Mouse (Mus musculus) kidney, adult 18-20 months (tissue): Measurements from ENCODE around the gene Gpatch2.

Source experiments
- DNase-seq: peaks from one replicate; pipeline ENCODE4 v3.0.0; 2021

Gene Gpatch2

DNA sequence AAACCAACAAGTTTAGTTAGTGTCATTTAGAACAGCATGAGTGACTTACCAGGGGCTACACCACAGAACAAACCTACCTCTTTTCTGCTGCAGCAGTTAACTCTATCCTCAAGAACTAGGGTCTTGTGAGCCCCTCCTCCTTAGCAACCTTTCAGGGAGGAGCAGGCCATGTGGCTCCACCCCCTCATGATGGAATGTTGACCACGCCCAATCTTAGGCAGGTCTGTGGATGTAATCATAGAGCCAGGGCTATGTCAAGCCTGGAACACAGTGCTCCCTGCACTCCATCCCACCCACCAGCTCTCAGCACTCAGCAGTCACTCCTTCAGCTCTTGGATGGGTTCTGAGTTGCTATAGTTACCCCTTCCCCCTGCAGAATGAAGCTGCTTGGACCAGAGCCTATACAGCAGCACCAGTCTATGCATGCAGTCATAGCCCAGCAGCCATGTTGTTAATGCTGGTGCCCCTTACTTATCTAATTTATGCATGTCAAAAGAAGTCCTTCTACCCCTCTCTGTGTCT lies 35.5 kb downstream of the Gpatch2 start:
- DNase-seq, result no peak

DNA sequence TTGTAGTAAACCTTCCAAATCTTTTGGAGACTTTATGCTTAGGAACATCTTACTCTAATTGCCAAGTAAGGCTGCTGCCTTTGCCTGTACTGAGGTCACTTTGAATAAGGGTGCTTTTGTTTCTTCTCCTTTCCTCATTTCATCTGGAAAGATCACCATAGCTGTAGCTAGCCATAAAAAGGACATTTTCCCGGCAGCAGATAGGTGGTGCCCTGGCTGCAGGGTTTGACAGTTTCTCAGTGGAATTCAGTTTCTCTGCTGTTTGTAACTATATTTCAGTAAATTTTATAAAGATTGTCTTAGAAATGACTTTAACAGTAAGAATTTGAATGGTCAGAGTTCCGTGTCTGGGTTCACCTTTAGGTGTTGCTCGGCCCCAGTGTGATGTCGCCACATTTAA lies 43.4 kb downstream of the Gpatch2 start:
- DNase-seq, result no peak

DNA sequence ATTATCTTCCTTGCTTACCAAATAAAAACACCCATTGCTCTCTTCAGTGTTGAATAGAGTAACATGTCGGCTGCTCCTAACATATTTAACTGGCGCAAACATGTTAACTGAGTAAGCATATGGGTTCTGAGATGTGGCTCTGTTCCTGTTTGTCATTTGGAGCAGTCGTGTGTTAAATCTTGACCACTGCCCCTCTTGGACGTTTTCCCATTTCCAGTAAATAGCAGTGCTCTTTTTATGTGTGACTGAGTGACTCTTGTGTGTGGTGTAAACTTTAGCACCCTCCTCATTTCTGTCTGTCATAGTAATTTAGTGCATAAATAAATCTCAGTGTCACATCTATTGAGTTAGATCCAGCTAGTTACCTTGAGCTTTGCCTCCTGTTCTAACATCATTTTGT lies 52.3 kb downstream of the Gpatch2 start:
- DNase-seq, result no peak

DNA sequence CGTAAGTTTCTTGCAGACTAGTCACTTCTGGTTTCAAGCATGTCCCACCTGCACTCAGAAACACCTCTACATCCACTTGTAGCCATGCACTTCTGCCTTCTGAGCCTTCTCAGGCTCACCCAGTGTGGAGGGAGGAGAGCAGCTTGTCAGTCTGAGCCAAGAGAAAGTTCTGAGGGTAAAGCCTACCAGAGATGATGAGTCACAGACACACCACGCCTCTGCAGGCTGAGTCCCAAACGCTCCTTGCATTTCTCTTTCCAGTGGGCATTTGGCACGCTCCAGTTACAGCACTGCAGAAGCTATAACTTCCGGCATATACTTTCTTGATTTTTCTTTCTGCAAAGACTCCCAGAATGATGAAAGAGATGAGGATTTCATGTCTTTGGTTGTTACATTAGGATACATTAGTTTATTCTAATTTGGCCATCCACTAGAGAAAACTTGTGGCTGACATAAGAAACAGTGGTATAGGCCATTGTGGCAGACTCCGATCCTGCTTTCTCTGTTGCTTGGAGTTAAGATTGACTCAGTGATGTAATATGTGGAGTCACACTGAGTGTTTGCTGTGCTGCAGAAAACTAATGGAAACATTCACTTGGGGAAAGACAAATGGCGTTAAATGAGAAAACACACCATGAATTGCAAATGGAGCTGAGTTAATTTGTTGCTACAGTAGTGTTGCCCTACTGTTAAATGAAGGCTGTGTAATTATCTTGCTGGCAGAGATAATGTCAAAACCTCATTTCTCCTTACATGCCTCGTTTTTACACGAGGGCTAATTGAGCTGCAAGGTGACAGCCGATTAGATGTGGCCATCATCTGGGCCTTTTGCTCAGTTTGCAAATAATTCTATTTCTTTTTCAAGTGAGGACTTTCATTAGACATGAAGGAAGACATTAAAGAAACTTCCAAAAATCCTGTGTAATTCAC lies 55.3 kb downstream of the Gpatch2 start:
- DNase-seq, result no peak

DNA sequence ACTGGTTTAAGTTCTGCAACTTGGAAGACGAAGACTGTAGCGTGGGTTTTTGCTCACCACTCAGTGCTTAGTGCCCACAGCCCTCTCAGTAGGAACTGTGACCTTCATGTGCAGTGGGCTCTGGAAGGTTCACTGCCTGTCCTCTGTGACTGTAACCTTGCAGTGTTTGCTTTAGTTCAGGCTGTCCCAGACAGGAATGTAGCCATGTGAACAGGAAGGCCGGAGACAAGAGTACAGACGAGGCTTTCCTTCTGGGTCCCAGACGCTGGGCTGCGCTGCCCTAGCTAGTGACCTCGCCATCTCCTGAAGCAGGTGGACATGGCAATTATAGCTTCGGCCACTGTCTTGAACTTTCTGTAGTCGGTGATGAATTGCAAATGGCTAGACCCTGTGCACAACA lies 62.0 kb downstream of the Gpatch2 start:
- no peak for DNase-seq

DNA sequence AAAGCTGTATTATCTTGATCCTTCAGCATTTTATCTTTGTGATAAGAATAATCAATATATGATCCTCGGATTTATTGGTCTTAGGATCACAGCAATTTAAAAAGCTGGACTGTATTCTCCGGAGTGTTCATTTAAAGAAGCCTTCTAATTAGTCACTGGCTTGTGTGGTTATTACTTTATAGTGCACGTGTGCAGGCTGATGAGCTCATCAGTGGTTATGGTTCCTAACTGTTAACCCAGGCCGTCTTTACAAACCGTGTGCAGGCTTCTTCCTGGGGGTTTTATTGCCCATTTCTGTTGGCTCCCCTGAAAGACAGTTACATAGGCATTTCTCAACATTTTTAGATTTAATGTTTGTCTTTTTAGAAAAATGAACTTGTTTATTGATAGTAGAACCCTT lies 63.2 kb downstream of the Gpatch2 start:
- no peak for DNase-seq

DNA sequence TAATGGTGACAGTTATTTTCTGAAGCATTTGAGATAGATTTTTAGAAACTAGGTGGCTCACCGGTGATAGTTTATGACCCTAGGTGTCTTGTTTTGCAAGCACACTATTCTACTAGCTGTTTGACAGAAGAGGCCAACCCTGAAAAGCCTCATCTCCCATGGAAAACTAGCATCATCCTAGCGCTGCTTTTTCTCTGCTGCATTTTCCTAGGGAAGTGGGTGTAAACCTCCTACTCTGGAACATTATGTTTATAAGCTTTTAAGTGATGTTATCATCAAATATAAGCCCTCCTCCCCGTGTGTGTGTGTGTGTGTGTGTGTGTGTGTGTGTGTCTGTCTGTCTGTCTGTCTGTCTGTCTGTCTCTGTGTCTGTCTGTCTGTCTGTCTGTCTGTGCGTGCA lies 64.5 kb downstream of the Gpatch2 start:
- DNase-seq, result no peak

DNA sequence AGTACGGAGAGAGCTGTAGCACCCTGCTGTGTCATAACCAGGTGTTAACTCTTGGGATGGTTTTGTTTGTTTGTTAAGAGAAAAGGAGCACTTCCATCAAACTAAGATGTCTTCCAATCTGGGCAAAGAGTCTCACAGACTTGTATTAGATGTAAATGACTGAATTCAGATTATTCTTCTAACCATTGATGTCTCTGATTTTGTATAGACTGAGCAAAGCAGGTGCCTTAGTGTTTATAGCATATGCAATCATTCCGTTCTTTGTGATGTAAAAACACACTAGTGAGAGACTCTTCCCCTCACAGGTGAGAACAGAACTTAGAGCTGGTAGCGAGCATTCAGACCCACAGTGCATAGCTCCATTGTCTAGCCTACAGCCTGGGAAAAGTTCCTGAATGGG lies 67.0 kb downstream of the Gpatch2 start:
- DNase-seq, result no peak

DNA sequence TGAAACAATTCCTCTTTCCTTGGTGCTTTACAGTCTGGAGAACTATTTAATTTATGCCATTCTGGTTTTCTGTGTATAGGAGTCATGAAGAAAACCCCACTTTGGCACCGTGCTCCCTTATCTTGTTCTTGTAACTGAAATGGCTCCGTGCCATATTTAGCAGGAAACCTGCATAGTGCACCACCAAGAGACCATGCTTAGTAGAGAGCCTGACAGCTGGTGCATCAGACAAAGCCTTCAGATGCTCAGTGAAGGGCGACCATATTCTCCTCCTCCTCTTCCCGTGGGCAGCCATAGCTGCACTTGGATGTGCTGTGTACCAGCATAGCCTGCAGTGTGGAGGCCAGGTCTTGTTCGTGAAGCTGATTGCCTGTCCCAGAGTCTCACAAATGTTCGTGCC lies 67.5 kb downstream of the Gpatch2 start:
- DNase-seq, result no peak

DNA sequence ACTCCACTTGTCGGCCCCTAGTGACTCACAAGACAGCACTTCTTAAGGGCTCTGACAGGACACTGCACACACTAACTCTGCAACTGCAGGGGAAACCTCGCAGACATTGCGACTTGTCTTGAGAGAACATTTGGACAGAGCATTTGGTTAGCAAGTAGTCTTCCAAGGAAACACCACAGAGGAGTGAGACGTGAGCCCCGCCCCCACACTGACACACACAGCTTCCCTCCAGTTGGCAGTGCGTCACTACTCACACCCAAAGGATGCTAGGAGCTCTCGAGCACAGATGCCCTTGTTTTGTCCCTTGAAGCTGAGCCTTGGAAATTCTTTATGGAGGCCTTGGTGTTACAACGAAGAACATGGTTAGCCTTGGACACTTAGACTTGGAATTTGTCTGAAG lies 70.4 kb downstream of the Gpatch2 start:
- no peak for DNase-seq

DNA sequence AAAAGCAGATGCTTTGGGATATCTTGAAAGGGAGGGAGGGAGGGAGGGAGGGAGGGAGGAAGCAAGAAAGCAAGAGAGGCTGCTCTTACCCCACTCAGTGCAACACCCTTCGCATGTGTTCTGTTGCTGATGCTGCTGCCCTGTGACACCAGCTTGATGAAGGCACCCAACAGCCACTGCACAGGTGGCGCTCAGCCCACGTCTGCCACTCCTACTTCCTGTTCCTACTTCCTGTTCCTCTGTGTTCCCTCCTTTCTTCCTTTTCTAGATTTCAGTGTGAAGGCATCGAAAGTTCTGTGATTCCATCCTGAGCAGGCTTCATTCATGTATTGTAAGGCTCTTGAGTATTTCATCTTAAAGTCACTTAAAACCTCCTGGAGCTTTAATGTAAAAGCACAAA lies 71.1 kb downstream of the Gpatch2 start:
- DNase-seq, result no peak

DNA sequence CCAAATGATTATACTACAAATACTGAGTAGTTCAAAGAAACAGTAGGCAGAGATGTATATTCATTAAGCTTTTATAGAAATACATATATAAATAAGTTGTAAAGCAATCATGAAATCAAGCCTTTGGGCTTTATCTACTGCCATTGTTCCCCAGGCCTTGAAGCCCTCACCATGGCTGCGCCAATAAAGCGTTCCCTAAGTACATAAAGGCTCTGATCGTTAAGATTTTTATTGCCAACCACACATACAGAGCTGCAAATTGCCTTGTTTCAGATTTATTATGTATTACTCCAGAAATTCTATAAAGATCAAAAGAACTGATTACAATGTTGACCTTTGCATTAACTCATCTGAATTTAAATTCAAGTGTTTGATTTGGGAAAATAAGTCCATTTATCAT lies 71.6 kb downstream of the Gpatch2 start:
- no peak for DNase-seq

DNA sequence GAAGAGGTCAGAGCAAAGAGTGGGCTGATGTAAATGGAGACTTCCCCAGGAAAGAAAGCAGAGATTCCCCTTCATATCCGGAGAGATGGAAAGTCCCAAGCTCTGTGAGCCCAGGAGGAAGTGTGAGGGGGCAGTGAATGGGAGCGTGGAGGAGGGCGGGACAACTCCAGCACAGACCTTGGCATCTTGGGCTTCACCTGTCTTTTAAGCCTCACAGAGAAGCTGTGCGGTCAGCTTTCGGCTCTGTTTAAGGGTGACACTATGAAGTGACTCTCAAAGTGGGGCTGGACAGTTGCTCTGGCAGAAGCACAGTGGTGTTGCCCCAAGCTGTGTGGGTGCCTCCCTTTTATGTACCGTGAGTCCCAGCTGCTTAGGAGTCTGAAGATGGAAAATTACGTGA lies 74.9 kb downstream of the Gpatch2 start:
- DNase-seq, result no peak

DNA sequence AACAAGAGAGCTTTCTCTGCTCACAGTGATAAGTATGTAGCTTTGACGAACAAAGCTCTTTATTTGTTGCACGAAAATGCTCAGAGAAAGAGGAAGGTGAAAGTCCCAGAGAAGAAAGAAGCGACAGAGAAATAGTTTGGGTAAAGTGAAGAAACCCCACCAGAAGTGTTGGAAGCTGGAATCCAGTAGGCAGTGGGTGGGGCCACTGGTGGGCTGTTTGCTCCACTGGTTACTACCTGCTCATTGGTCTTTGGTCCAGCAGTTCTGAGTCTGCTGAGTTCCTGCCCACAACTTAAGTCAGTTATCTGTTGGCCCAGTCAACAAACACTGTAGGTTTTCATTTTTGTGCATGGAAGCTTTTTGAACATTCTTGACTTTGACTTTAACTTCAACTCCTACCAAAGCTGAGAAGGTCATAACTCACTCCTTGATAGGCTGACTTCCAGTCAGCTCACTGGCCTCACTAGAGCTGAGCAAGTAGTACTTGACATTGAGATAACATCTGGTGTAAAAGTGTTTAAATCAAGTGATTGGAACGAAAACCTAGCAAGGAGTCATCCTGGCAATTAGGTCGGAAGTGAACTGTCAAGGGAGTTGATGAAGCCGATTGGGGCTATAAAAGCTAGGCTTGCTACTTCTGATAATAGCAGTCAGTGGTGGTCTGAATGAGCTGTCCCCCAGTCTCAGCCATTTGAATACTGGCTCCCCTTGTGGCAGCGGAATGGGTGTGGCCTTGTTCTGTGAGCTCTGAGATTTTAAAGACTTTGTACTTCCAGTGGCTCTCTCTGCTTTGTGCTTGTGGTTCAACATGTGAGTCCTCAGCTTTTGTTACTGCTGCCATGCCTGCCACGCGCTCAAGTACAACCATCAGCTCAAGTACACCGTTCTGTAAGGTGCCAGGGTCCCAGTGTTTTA lies 76.4 kb downstream of the Gpatch2 start:
- no peak for DNase-seq

DNA sequence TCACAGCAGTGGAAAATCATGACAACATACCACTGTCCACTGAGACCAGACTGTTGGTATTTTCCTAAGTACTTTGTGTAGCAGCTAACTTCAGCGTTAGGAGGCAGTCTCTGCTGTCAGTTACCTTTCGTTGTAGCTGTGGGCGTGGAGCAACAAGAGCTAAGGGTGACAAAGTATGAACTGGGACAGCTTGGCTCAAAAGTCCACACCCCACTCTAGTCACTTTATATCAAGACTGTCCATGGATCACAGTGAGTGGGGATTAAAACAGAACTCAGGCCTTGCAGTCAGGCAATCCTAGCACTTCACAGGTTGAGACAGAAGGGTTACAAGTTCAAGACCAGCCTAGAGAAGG lies 77.1 kb downstream of the Gpatch2 start:
- DNase-seq, result no peak

DNA sequence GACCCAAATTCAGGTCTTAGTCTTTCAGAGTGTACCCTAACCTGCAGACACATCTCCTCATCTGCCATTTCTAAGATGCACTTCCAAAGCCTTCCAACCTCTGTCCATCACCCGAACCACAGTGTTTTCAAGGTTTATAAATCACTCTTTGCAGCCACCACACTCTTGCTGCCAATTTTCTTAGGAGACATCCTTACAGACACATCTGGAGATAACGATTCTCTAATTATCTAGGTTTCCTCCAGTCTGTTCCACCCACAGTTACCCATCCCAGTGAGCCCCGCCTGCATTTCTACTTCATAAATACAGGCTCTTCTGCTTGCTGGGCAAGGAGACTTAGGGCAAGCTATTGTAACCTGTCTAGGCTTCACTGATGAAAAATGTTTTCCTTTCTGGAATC lies 77.9 kb downstream of the Gpatch2 start:
- no peak for DNase-seq

DNA sequence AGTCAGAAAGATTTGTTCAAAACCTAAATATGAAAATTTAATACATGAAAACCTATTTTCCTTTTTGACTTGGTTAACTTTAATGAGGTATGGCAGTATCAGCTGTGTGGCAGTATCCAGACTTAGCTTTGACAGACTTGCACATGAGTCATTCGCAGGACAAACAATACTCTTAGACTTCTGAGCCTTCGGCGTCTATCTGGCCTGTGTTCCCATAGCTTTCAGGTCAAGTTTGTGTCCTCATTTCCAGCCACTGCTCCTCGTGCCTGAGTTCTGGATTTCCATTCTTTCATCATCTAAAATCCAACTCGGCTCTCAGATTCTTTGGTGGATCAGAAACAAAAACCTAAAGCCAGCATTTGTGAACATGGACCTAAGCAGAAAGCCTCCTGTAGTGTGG lies 79.2 kb downstream of the Gpatch2 start:
- no peak for DNase-seq

DNA sequence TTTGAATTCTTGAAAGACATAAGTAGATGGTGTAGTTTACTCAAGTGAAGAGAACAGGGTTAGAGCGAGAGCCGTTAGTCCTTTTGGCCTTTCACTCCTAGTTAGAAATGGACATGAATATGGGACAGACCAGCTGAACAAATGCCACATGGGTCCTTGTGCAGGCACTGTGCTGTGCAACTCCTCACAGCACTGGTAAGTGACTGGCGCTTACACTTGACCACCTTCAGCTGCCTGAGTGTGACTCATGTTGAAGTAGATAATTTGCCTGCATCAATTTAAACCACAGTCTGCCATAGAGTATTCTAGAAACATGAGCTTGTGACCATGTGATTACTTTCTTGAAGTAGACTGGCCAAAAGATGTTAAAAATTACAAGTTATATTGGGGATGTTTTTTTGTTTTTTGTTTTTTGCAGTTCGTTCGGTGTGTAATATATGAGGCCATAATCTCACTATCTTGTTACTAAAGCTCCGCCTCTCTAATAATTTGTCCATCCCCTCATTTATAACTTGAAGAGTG lies 79.8 kb downstream of the Gpatch2 start:
- DNase-seq, result no peak

DNA sequence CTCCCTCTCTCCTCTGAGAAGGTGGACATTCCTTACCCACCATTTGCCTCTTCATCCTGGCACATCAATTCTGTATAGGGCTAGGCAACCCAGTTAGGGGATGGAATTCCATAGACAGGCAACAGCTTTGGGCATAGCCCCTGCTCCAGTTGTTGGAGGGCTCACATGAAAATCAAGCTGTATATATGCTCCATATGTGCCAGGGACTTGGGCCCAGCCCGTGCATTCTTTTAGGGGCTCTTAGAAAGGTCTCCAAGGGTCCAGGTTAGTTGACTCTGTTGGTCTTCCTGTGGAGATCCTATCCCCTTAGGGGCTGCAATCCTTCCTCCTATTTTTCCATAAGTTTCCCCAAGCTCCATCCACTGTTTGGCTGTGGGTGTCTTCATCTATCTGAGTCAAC lies 80.4 kb downstream of the Gpatch2 start:
- DNase-seq, result no peak

DNA sequence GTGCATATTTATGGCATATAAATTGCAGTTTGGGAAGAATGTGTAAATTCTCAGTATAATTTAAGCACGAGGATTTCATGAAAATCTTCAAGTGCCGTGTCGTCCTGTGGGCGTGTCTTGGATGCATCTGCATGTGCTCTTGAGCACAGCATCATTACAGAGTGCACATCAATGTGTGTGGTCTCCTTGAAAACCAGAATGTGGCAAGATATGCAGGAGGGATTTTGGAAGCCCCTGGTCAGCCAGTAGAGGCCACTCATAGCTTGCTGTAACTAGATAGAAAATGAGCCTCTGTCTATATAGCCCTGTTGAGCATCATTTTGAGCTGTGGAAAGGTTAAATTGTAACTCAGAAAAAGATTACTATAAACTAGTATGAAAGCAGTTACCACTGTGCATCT lies 83.9 kb downstream of the Gpatch2 start:
- no peak for DNase-seq

DNA sequence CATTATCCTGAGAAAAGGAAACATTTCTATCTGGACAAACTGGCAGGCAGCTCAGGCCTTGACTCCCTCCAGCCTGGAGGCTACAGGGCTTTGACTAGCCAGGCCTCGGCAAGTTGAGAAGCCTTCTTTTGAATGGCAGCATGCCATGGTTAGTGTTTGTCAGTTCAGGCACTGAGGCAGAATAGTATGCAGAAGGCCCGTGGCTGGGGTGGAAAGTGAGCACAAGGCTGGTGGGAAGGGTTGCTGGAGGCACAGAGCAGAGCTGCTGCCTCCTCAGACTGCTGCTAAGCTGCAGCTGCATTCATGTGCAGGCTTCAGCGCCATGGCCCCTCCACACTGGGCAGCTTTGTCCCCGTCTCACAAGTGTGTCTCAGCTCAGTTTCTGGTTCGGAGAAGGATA lies 85.3 kb downstream of the Gpatch2 start:
- DNase-seq, result peak; percentile 54

DNA sequence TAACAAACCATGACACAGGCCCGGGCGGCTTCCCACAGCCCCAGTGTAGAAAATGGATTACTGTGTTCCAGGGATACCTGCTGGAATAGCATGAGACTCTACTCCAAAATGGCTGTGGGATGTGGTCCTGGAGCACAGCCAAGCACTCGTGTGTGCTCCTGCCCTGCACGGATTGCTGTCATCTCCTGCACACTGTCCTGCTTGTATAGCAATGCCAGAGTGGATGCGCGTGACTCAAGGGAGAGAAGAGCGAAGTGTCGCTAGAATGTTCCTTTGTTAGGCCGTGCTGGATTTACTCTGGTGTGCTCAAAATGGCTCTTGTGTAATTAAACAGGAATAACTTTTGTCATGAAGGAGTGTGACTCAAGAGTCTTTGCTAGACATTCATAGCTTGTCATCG lies 87.9 kb downstream of the Gpatch2 start:
- no peak for DNase-seq

DNA sequence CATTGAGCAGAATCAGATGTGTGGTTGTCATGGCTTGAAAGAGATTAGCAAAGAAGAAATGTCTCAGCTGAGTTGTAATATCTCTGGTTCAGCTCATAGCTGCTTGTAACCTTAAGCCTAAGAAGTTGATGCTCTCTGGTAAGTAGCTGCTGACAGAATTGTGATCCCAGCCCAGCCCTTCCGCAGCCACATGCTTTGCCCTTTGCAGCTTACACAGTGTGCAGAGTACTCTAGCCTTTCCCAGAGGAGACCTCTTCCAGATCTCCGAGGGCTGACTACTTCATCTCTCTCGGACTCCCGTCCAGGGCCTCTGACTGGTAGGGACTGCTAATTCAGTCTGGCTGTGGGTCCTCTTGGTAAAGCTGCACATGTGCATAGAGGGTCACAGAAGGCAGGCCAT lies 92.0 kb downstream of the Gpatch2 start:
- no peak for DNase-seq

DNA sequence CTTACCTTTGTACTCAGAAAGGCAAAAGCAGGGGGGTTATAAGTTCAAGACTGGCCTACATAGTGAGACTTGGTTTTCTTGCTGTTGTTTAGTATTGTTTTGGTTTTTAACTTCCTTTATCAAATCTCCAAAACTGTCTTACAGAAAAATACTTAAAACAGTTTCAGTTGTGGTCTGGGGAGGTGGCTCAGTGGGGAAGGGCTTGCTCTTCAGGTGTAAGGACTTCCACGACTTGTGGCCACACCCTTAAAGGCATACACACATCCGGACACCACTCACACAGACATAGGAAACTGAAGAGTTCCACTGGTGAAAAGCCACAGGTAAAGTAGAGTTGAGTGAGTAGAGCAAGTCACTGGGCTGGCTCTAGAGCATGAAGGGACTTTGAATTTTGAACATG lies 93.2 kb downstream of the Gpatch2 start:
- DNase-seq, result no peak
